Mouse (Mus musculus): ENCODE results near the gene Kcnh6. TPM values are rescaled to one million over a fixed set of nuclear protein-coding genes. Genes with fewer than 3 reads are reported as not detected.

The Kcnh6 gene
- total RNA-seq (2014; rRNA removed) (not detected in 2 replicates), polyA plus RNA-seq (2012; rRNA removed) (not detected in 2 replicates)

- no peak within 1 kb of the TSS for H3K27ac ChIP-seq (replicated peaks; ENCODE audit: insufficient read depth, low read depth, low read length)
- no peaks in the 10 kb centered on the region for H3K79me2 ChIP-seq (ENCODE audit: control insufficient read depth, insufficient read depth, low read length)
- no peak for TF ChIP-seq POLR2A (IDR thresholded peaks at IDR 0.05; ENCODE audit: extremely low read depth, insufficient read depth, low read length)
- TF ChIP-seq CTCF (IDR thresholded peaks at IDR 0.05; ENCODE audit: low read depth, low read length): 0 out of 2 replicates have a peak, but pooled peaks have one; percentile 1
- no peak within 1 kb of the TSS for H3K9ac ChIP-seq (ENCODE audit: low read depth, low read length)
- H3K27me3 ChIP-seq (ENCODE audit: control insufficient read depth, insufficient read depth, low read length): peaks cover 8% of the 10 kb centered on the region
- DNase-seq (ENCODE audit: extremely low read depth, low read depth, low spot score): peak; percentile 26
- no peaks in the 10 kb centered on the region for H3K36me3 ChIP-seq (ENCODE audit: control insufficient read depth, insufficient read depth, low read length)
- WGBS: under 1% methylated on average over 25 of the region's 25 CpGs
- H3K4me3 ChIP-seq (ENCODE audit: insufficient read depth, low read depth, low read length): no peak within 1 kb of the TSS
- peaks cover 9% of the 10 kb centered on the region; the same call in 1 of the 2 replicates for H3K4me1 ChIP-seq (ENCODE audit: control insufficient read depth, insufficient read depth, low read length)
Observed at GRCm38 (mm10) chr11:106007821-106008220, at the start of gene Kcnh6. Kcnh6 (plus strand) TSS chr11:106008124.

GRCm38 (mm10) chr11:105958566-105958965 lies 49.4 kb upstream of the Kcnh6 start:
- no peak overlapping the region for H3K4me3 ChIP-seq (ENCODE audit: insufficient read depth, low read depth, low read length)
- H3K27ac ChIP-seq (replicated peaks; ENCODE audit: insufficient read depth, low read depth, low read length): no peak overlapping the region
- H3K9ac ChIP-seq (ENCODE audit: low read depth, low read length): no peak overlapping the region
- no peaks in the 10 kb centered on the region for H3K79me2 ChIP-seq (ENCODE audit: control insufficient read depth, insufficient read depth, low read length)
- no peaks in the 10 kb centered on the region for H3K36me3 ChIP-seq (ENCODE audit: control insufficient read depth, insufficient read depth, low read length)
- H3K27me3 ChIP-seq (ENCODE audit: control insufficient read depth, insufficient read depth, low read length): no peaks in the 10 kb centered on the region
- WGBS: 38% methylated on average over 1 of the region's 1 CpGs
- DNase-seq (ENCODE audit: extremely low read depth, low read depth, low spot score): no peak
- TF ChIP-seq CTCF (IDR thresholded peaks at IDR 0.05; ENCODE audit: low read depth, low read length): no peak
- TF ChIP-seq POLR2A (IDR thresholded peaks at IDR 0.05; ENCODE audit: extremely low read depth, insufficient read depth, low read length): no peak
- H3K4me1 ChIP-seq (ENCODE audit: control insufficient read depth, insufficient read depth, low read length): no peaks in the 10 kb centered on the region

- no peak for DNase-seq (ENCODE audit: extremely low read depth, low read depth, low spot score)
- H3K27ac ChIP-seq (replicated peaks; ENCODE audit: insufficient read depth, low read depth, low read length): no peak overlapping the region
- no peak overlapping the region for H3K9ac ChIP-seq (ENCODE audit: low read depth, low read length)
- H3K36me3 ChIP-seq (ENCODE audit: control insufficient read depth, insufficient read depth, low read length): no peaks in the 10 kb centered on the region
- 6% methylated on average over 17 of the region's 17 CpGs for WGBS
- TF ChIP-seq POLR2A (IDR thresholded peaks at IDR 0.05; ENCODE audit: extremely low read depth, insufficient read depth, low read length): no peak
- TF ChIP-seq CTCF (IDR thresholded peaks at IDR 0.05; ENCODE audit: low read depth, low read length): no peak
- no peaks in the 10 kb centered on the region for H3K79me2 ChIP-seq (ENCODE audit: control insufficient read depth, insufficient read depth, low read length)
- no peaks in the 10 kb centered on the region for H3K4me1 ChIP-seq (ENCODE audit: control insufficient read depth, insufficient read depth, low read length)
- no peaks in the 10 kb centered on the region for H3K27me3 ChIP-seq (ENCODE audit: control insufficient read depth, insufficient read depth, low read length)
- no peak overlapping the region for H3K4me3 ChIP-seq (ENCODE audit: insufficient read depth, low read depth, low read length)
Observed at GRCm38 (mm10) chr11:105959355-105959754, 48.6 kb upstream of the Kcnh6 start.

GRCm38 (mm10) chr11:105964691-105965090 lies 43.2 kb upstream of the Kcnh6 start:
- Histone ChIP-seq H3K9ac (ENCODE audit: low read depth, low read length) (no peak overlapping the region), H3K27ac (replicated peaks; ENCODE audit: insufficient read depth, low read depth, low read length) (no peak overlapping the region), H3K27me3 (ENCODE audit: control insufficient read depth, insufficient read depth, low read length) (peaks cover 8% of the 10 kb centered on the region), H3K79me2 (ENCODE audit: control insufficient read depth, insufficient read depth, low read length) (no peaks in the 10 kb centered on the region), H3K4me1 (ENCODE audit: control insufficient read depth, insufficient read depth, low read length) (no peaks in the 10 kb centered on the region), H3K4me3 (ENCODE audit: insufficient read depth, low read depth, low read length) (no peak overlapping the region), H3K36me3 (ENCODE audit: control insufficient read depth, insufficient read depth, low read length) (no peaks in the 10 kb centered on the region)
- WGBS: 79% methylated on average over 5 of the region's 5 CpGs
- no peak for TF ChIP-seq POLR2A (IDR thresholded peaks at IDR 0.05; ENCODE audit: extremely low read depth, insufficient read depth, low read length)
- peak; percentile 34 for TF ChIP-seq CTCF (IDR thresholded peaks at IDR 0.05; ENCODE audit: low read depth, low read length)
- DNase-seq (ENCODE audit: extremely low read depth, low read depth, low spot score): no peak

GRCm38 (mm10) chr11:105966288-105966687 lies 41.6 kb upstream of the Kcnh6 start:
- no peak overlapping the region for H3K9ac ChIP-seq (ENCODE audit: low read depth, low read length)
- no peaks in the 10 kb centered on the region for H3K79me2 ChIP-seq (ENCODE audit: control insufficient read depth, insufficient read depth, low read length)
- H3K27me3 ChIP-seq (ENCODE audit: control insufficient read depth, insufficient read depth, low read length): peaks cover 8% of the 10 kb centered on the region
- no peak overlapping the region for H3K27ac ChIP-seq (replicated peaks; ENCODE audit: insufficient read depth, low read depth, low read length)
- TF ChIP-seq POLR2A (IDR thresholded peaks at IDR 0.05; ENCODE audit: extremely low read depth, insufficient read depth, low read length): no peak
- no peak for TF ChIP-seq CTCF (IDR thresholded peaks at IDR 0.05; ENCODE audit: low read depth, low read length)
- no peaks in the 10 kb centered on the region for H3K4me1 ChIP-seq (ENCODE audit: control insufficient read depth, insufficient read depth, low read length)
- no peak for DNase-seq (ENCODE audit: extremely low read depth, low read depth, low spot score)
- WGBS: 91% methylated on average over 4 of the region's 4 CpGs
- no peaks in the 10 kb centered on the region for H3K36me3 ChIP-seq (ENCODE audit: control insufficient read depth, insufficient read depth, low read length)
- H3K4me3 ChIP-seq (ENCODE audit: insufficient read depth, low read depth, low read length): no peak overlapping the region

- Histone ChIP-seq H3K9ac (ENCODE audit: low read depth, low read length) (0 out of 2 replicates have a peak within 1 kb of the TSS, but pooled peaks have one; percentile 28), H3K27me3 (ENCODE audit: control insufficient read depth, insufficient read depth, low read length) (peaks cover 8% of the 10 kb centered on the region)
Observed at GRCm38 (mm10) chr11:105967741-105968574, 40.0 kb upstream of the Kcnh6 start, which contains the start of gene Ace. Ace (plus strand) TSS chr11:105967945.

More at GRCm38 (mm10) chr11:105967741-105968574, 40.0 kb upstream of the Kcnh6 start, which contains the start of gene Ace:
- WGBS: 2% methylated on average over 73 of the region's 76 CpGs
- no peak within 1 kb of the TSS for H3K27ac ChIP-seq (replicated peaks; ENCODE audit: insufficient read depth, low read depth, low read length)
- no peak for DNase-seq (ENCODE audit: extremely low read depth, low read depth, low spot score)
- no peaks in the 10 kb centered on the region for H3K4me1 ChIP-seq (ENCODE audit: control insufficient read depth, insufficient read depth, low read length)
- H3K36me3 ChIP-seq (ENCODE audit: control insufficient read depth, insufficient read depth, low read length): no peaks in the 10 kb centered on the region
- H3K79me2 ChIP-seq (ENCODE audit: control insufficient read depth, insufficient read depth, low read length): no peaks in the 10 kb centered on the region
- peak within 1 kb of the TSS; percentile 64 for H3K4me3 ChIP-seq (ENCODE audit: insufficient read depth, low read depth, low read length)
- TF ChIP-seq CTCF (IDR thresholded peaks at IDR 0.05; ENCODE audit: low read depth, low read length) (no peak), POLR2A (IDR thresholded peaks at IDR 0.05; ENCODE audit: extremely low read depth, insufficient read depth, low read length) (no peak)

Data from liver, adult 2 months (tissue).